Mouse (Mus musculus) embryonic fibroblast, embryonic 13.5 days (primary cell): Measurements from ENCODE around the gene Mpig6b. TPM values are rescaled to one million over a fixed set of nuclear protein-coding genes. Genes with fewer than 3 reads are reported as not detected.

ENCODE experiments used
- H3K27ac ChIP-seq: 2 replicates; pipeline ENCODE4 v1.5.1; 2012; ENCODE audit warnings: low read length, control low read depth, inconsistent platforms; ENCODE audit not compliant: insufficient read depth
- H3K4me1 ChIP-seq: 2 replicates; pipeline ENCODE4 v1.6.1; 2011; ENCODE audit warnings: low read length; ENCODE audit not compliant: control insufficient read depth, insufficient read depth
- H3K4me3 ChIP-seq: 2 replicates; pipeline ENCODE4 v1.5.1; 2011; ENCODE audit warnings: mild to moderate bottlenecking, control low read depth, low read length; ENCODE audit not compliant: insufficient read depth
- CTCF ChIP-seq: IDR thresholded peaks from 2 replicates; pipeline ENCODE4 v1.5.1; 2011; ENCODE audit warnings: mild to moderate bottlenecking, control low read depth, low read length, moderate library complexity, borderline replicate concordance; ENCODE audit not compliant: insufficient read depth
- POLR2A ChIP-seq: IDR thresholded peaks from 2 replicates; pipeline ENCODE4 v1.6.1; 2011; ENCODE audit warnings: low read depth, mild to moderate bottlenecking, control low read depth, low read length, moderate library complexity
- polyA plus RNA-seq: library from polyadenylated mRNA; stranded (reverse); fragments of >200 nt; gene quantifications from 2 replicates; pipeline ENCODE4 v1.2.4, GENCODE M21; 2011; ENCODE audit warnings: low read depth; ENCODE audit not compliant: missing spikeins, insufficient read length

Gene Mpig6b
- polyA plus RNA-seq, 1 experiment: not detected

DNA sequence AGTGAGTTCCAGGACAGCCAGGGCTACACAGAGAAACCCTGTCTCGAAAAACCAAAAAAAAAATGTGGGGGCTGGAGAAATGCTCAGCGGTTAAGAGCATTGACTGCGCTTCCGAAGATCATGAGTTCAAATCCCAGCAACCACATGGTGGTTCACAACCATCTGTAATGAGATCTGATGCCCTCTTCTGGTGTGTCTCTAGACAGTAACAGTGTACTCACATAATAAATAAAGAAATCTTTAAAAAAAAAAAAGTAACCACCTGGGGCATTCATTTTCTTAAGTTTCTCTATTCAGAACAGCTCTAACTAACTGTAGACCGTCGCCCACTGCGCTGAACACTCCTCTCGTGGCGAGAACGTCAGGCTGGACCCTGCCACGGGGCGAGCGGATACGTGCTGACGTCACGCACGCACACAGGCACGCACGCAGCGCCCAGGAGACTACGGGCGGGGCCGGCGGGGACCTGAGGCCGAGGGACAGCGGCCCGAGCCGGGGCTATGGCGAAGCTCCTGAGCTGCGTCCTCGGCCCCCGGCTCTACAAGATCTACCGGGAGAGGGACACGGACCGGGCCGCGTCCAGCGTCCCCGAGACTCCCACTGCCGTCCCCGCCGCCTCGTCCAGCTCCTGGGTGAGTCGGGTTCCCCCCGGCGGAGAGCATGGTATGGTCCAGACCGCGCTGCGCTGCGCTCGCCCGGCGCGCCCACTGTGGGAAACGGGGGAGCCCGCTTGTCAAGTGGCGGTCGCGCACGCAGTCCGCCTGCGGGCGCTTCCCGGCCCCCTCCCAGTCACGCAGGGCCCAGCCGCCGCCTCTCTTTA lies 23.1 kb upstream of the Mpig6b start, which contains the start of gene Abhd16a:
Gene Abhd16a (plus strand): TSS at position 439 of the 820 bp plus-strand sequence.
- TF ChIP-seq POLR2A (peak; percentile 94), CTCF (no peak)

DNA sequence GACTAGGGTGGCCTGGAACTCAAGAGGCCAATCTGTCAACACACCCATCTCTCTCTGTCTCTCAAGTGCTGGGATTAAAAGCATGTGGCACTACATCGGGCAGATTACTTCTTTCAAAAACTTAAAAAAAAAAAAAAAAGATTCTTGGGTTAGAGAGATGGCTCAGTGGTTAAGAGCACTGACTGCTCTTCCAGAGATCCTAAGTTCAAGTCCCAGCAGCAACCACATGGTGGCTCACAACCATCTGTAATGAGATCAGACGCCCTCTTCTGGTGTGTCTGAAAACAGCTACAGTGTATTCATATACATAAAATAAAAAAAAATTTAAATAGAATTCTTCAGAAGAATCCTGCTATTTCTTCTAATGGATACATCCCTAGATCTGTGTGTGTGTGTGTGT lies 22.2 kb upstream of the Mpig6b start:
- Histone ChIP-seq H3K4me1 (0 out of 2 replicates have a peak, but pooled peaks cover 4% of the 10 kb centered on the region), H3K4me3 (no peak overlapping the region), H3K27ac (no peak overlapping the region)
- TF ChIP-seq POLR2A (no peak), CTCF (no peak)

More for the DNA sequence above, 23.1 kb upstream of the Mpig6b start, which contains the start of gene Abhd16a:
- peak within 1 kb of the TSS; percentile 94 for H3K4me3 ChIP-seq
- H3K4me1 ChIP-seq: 0 out of 2 replicates have a peak, but pooled peaks cover 4% of the 10 kb centered on the region
- H3K27ac ChIP-seq: peak within 1 kb of the TSS; percentile 82

DNA sequence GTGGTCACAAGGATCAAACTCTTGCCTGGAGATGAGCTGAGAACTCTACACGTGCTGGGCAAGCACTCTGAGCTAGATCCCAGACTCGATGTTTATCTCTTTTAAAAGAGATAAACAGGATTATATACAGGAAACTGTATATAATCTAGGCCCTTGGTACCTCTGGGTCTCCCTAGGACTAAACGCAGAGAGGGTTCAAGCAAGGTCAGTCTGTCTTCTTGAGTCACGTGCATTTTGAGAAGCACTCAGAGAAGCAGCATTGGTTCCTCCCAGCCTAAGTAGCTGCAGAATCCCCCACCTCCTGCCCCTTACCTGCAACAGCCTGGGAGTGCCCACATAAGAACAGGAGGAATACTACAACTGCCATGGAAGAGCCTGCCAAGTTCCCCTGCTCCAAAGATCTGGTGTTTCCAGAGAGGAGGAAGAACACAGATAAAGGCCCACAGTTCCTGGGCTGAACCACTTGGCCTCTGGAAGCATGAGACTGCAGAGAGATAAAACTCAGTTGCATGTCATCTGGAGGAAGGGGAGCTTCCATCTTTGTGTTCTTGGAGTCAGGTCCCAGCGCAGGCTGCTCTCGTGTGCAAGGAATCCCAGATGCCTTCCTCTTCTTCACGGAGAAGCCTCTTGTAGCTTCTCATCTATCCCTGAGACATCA lies 19.4 kb upstream of the Mpig6b start, which contains the start of gene Ly6g6f:
Gene Ly6g6f (minus strand): TSS at position 403 of the 658 bp plus-strand sequence.
- 0 out of 2 replicates have a peak, but pooled peaks cover 3% of the 10 kb centered on the region for H3K4me1 ChIP-seq
- TF ChIP-seq CTCF (no peak), POLR2A (no peak)

DNA sequence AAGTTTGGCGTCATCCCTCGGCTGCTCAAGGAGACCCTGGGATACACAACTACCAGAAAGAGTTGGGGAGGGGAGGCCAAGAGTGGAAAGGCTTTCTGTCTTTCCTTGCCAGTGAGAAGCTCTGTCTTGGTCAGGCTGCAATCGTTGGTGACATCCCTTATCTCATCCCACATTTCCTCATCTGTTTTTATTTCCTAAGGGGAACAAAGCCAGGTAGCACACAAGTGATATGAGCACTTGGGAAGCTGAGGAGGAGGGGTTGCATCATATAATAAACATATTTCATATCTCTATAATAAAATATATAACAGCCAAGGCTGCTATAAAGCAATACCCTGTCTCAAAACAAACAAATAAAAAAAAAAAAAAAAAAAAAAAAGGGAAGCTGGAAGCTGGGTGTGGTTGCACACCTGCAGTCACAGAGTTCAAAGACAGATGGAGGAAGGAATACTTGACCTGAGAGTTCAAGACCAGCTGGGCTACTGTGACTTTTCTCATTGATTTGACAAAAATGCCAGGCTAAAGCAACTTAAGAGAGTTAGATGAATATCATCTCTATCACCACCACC lies 18.0 kb upstream of the Mpig6b start:
- Histone ChIP-seq H3K4me1 (no peaks in the 10 kb centered on the region), H3K27ac (no peak overlapping the region), H3K4me3 (no peak overlapping the region)
- no peak for TF ChIP-seq CTCF
- TF ChIP-seq POLR2A: no peak

More for the DNA sequence above, 19.4 kb upstream of the Mpig6b start, which contains the start of gene Ly6g6f:
- Histone ChIP-seq H3K27ac (no peak within 1 kb of the TSS), H3K4me3 (no peak within 1 kb of the TSS)

DNA sequence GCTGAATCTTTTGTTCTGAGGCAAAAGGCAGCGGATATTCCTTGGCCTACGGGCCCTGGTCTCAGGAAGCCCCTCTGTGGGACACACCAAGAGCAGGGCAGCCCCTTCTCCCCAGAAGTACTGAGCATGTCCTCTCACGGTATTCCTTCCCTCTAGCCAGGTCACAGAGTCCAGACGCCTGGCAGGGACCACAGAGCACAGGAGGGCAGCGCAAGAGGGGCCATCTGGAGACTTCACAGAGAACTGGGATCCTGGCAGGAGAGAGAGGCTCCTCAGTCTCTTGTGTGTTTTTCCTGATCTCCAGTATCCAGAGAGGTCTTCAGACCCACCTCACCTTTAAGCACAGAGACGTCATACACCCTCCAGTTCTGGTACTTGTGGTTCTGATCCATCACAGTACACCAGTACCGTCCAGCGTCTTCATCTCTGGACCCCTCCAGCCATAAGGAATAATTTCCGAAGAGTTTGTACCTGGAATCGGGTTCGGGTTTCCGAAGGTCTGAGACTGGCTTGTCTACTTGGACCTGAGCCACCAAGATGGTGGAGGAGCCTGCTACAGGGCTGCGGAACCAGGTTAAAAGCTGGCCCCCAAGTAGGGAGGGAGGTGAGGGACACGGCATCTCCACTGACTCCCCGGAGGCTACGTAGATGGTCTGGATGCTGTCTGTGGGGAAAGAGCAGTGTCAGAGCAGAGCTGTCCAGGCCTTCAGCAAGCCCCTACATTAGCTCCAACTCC lies 17.0 kb upstream of the Mpig6b start:
- TF ChIP-seq POLR2A: no peak
- TF ChIP-seq CTCF: no peak
- Histone ChIP-seq H3K27ac (no peak overlapping the region), H3K4me3 (no peak overlapping the region), H3K4me1 (no peaks in the 10 kb centered on the region)

DNA sequence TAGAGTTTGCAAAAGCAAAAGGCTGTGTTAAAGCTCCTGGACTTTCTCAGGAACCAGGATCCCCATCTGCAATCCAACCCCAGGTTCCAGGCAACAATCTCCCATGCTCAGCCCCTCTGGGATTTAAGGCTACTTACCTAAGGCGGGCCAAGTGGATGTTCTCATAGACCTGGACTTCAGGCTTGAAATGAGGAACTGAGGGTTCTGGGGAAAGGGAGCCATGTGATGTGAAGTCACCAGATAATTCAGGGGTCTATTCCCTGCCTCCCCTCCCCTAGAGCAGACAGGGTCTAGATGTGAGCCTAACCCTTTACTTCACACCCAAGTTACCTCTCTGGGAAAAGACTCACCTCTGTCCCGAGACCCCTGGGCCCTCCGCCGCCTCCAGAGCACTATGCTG lies 14.7 kb upstream of the Mpig6b start:
- H3K4me3 ChIP-seq: no peak overlapping the region
- no peak for TF ChIP-seq POLR2A
- TF ChIP-seq CTCF: no peak
- H3K27ac ChIP-seq: no peak overlapping the region
- no peaks in the 10 kb centered on the region for H3K4me1 ChIP-seq

DNA sequence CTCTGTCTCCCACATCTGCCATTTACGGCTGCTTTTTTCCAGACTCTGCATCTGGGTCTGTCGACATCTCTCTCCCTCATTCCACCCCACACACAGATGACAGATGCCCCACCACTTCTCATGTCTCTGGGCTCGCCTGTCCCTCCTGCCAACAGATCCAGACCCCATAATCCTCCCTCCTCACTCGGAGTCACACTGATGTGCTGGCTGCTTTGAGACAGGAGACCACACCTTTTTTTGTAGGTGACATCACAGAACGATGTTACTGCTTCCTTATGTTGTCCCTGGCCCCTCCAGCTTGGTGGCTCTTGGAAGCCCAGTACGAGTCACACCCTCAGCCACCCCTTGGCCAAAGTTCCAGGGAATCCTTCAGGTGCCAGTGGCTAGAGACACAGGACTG lies 14.3 kb upstream of the Mpig6b start:
- no peak overlapping the region for H3K4me3 ChIP-seq
- H3K4me1 ChIP-seq: no peaks in the 10 kb centered on the region
- TF ChIP-seq POLR2A (no peak), CTCF (no peak)

DNA sequence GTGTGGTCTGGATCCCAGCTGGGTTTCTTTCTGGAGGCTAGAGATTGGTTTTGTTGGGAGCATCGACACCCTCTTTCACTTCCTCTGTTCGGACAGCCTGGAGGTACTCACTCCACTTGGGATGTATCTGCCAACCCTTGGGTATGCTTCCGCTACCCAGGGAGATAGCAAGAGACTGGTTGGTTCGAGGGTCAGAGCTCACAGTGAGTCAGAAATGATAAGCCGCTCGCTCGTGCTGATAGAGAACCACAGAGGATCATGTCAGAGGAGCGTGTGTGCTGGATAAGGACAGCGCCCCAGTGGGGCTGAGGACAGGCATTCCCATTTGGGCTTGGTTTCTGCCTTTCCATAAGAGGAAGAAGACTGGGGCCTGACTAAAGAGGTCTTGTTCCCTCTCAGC lies 13.8 kb upstream of the Mpig6b start:
- H3K4me3 ChIP-seq: no peak overlapping the region
- H3K4me1 ChIP-seq: no peaks in the 10 kb centered on the region
- TF ChIP-seq POLR2A: no peak
- no peak for TF ChIP-seq CTCF

More for the DNA sequence above, 14.3 kb upstream of the Mpig6b start:
- H3K27ac ChIP-seq: no peak overlapping the region

DNA sequence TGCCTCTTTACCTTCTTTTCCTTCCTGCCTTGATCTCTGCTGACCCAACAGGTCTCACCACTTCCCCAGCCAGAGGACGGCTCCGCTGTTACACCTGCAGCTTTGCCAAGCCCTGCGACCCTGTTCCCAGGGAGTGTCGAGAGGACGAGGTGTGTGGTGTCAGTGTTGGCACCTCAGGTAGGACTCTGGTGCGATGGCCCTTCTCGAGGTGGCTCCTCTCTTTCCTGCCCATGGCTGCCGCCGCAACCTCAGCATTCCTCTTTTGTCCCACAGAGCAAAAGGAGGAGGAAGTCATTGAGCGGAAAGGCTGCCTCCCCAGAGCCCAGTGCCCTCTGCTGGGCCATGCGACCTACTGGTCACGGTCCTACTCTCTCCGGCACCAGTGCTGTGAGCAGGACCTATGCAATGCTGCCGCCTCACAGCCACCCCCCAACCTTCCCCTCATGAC lies 11.8 kb upstream of the Mpig6b start, which contains the start of gene Ly6g6d:
Gene Ly6g6d (minus strand): TSS at position 280 of the 448 bp plus-strand sequence.
- TF ChIP-seq POLR2A (no peak), CTCF (peak; percentile 37; the same call in 1 of the 2 replicates)
- Histone ChIP-seq H3K4me1 (no peaks in the 10 kb centered on the region), H3K4me3 (no peak within 1 kb of the TSS), H3K27ac (no peak within 1 kb of the TSS)

More for the DNA sequence above, 13.8 kb upstream of the Mpig6b start:
- H3K27ac ChIP-seq: no peak overlapping the region
